Mouse (Mus musculus): Measurements from ENCODE around the gene Slc9b2. TPM values are rescaled to one million over a fixed set of nuclear protein-coding genes. Genes with fewer than 3 reads are reported as not detected.

The Slc9b2 gene
- polyA plus RNA-seq, 1 experiment: 0.29 TPM

- Histone ChIP-seq H3K4me2 (ENCODE audit: low read depth) (no peak overlapping the region), H3K4me3 (no peak overlapping the region), H3K36me3 (ENCODE audit: control insufficient read depth, insufficient read depth) (no peaks in the 10 kb centered on the region), H3ac (ENCODE audit: control insufficient read depth, insufficient read length) (no peak overlapping the region), H3K79me2 (ENCODE audit: control insufficient read depth, insufficient read depth) (no peaks in the 10 kb centered on the region), H3K27me3 (ENCODE audit: control insufficient read depth, insufficient read depth, insufficient read length) (no peaks in the 10 kb centered on the region)
- TF ChIP-seq MYOG (IDR thresholded peaks at IDR 0.05; ENCODE audit: control insufficient read depth in 1 of 3, insufficient read depth in 1 of 3, insufficient read length in 2 of 3, low read depth in 2 of 3): no peak
- TF ChIP-seq POLR2AphosphoS2 (IDR thresholded peaks at IDR 0.05; ENCODE audit: insufficient read length, low read depth): no peak
- TF ChIP-seq TCF12 (IDR thresholded peaks at IDR 0.05; ENCODE audit: insufficient read depth, poor library complexity, severe bottlenecking): no peak
- no peak for TF ChIP-seq SRF (IDR thresholded peaks at IDR 0.05; ENCODE audit: control insufficient read depth, insufficient read length, low read depth)
- TF ChIP-seq REST (IDR thresholded peaks at IDR 0.05; ENCODE audit: insufficient read depth, insufficient read length): no peak
- TF ChIP-seq MAX (IDR thresholded peaks at IDR 0.05; ENCODE audit: low read depth): no peak
- no peak for TF ChIP-seq USF1 (IDR thresholded peaks at IDR 0.05; ENCODE audit: low read depth)
Observed at GRCm38 (mm10) chr3:135327176-135327575, 19.7 kb downstream of the Slc9b2 start.

GRCm38 (mm10) chr3:135327601-135328000 lies 20.1 kb downstream of the Slc9b2 start:
- no peak overlapping the region for H3ac ChIP-seq (ENCODE audit: control insufficient read depth, insufficient read length)
- no peaks in the 10 kb centered on the region for H3K27me3 ChIP-seq (ENCODE audit: control insufficient read depth, insufficient read depth, insufficient read length)
- no peaks in the 10 kb centered on the region for H3K79me2 ChIP-seq (ENCODE audit: control insufficient read depth, insufficient read depth)
- H3K4me3 ChIP-seq: no peak overlapping the region
- no peaks in the 10 kb centered on the region for H3K36me3 ChIP-seq (ENCODE audit: control insufficient read depth, insufficient read depth)
- no peak overlapping the region for H3K4me2 ChIP-seq (ENCODE audit: low read depth)
- TF ChIP-seq TCF3 (IDR thresholded peaks at IDR 0.05; ENCODE audit: insufficient read length, low read depth) (no peak), MYOG (IDR thresholded peaks at IDR 0.05; ENCODE audit: control insufficient read depth in 1 of 3, insufficient read depth in 1 of 3, insufficient read length in 2 of 3, low read depth in 2 of 3) (no peak), SRF (IDR thresholded peaks at IDR 0.05; ENCODE audit: control insufficient read depth, insufficient read length, low read depth) (no peak), CEBPB (IDR thresholded peaks at IDR 0.05; ENCODE audit: insufficient read depth, poor library complexity, severe bottlenecking) (no peak), REST (IDR thresholded peaks at IDR 0.05; ENCODE audit: insufficient read depth, insufficient read length) (no peak), MYOD1 (IDR thresholded peaks at IDR 0.05; ENCODE audit: control insufficient read depth in 1 of 3, insufficient read length in 2 of 3, low read depth in 2 of 3) (no peak), MAX (IDR thresholded peaks at IDR 0.05; ENCODE audit: low read depth) (no peak), TCF12 (IDR thresholded peaks at IDR 0.05; ENCODE audit: insufficient read depth, poor library complexity, severe bottlenecking) (no peak), POLR2A (IDR thresholded peaks at IDR 0.05; ENCODE audit: insufficient read length, low read depth) (no peak), E2F4 (IDR thresholded peaks at IDR 0.05; ENCODE audit: insufficient read depth) (no peak), POLR2AphosphoS2 (IDR thresholded peaks at IDR 0.05; ENCODE audit: insufficient read length, low read depth) (no peak), USF1 (IDR thresholded peaks at IDR 0.05; ENCODE audit: low read depth) (no peak)

GRCm38 (mm10) chr3:135328560-135328959 lies 21.1 kb downstream of the Slc9b2 start:
- no peak overlapping the region for H3K4me3 ChIP-seq
- no peaks in the 10 kb centered on the region for H3K27me3 ChIP-seq (ENCODE audit: control insufficient read depth, insufficient read depth, insufficient read length)
- H3ac ChIP-seq (ENCODE audit: control insufficient read depth, insufficient read length): no peak overlapping the region
- no peak overlapping the region for H3K4me2 ChIP-seq (ENCODE audit: low read depth)
- TF ChIP-seq REST (IDR thresholded peaks at IDR 0.05; ENCODE audit: insufficient read depth, insufficient read length) (no peak), TCF3 (IDR thresholded peaks at IDR 0.05; ENCODE audit: insufficient read length, low read depth) (no peak), TCF12 (IDR thresholded peaks at IDR 0.05; ENCODE audit: insufficient read depth, poor library complexity, severe bottlenecking) (no peak), USF1 (IDR thresholded peaks at IDR 0.05; ENCODE audit: low read depth) (no peak), E2F4 (IDR thresholded peaks at IDR 0.05; ENCODE audit: insufficient read depth) (no peak), POLR2A (IDR thresholded peaks at IDR 0.05; ENCODE audit: insufficient read length, low read depth) (no peak)
- H3K36me3 ChIP-seq (ENCODE audit: control insufficient read depth, insufficient read depth): no peaks in the 10 kb centered on the region
- no peaks in the 10 kb centered on the region for H3K79me2 ChIP-seq (ENCODE audit: control insufficient read depth, insufficient read depth)

- TF ChIP-seq REST (IDR thresholded peaks at IDR 0.05; ENCODE audit: insufficient read depth, insufficient read length) (no peak), POLR2AphosphoS2 (IDR thresholded peaks at IDR 0.05; ENCODE audit: insufficient read length, low read depth) (no peak), MAX (IDR thresholded peaks at IDR 0.05; ENCODE audit: low read depth) (no peak), MYOG (IDR thresholded peaks at IDR 0.05; ENCODE audit: control insufficient read depth in 1 of 3, insufficient read depth in 1 of 3, insufficient read length in 2 of 3, low read depth in 2 of 3) (no peak), SRF (IDR thresholded peaks at IDR 0.05; ENCODE audit: control insufficient read depth, insufficient read length, low read depth) (no peak), POLR2A (IDR thresholded peaks at IDR 0.05; ENCODE audit: insufficient read length, low read depth) (no peak), E2F4 (IDR thresholded peaks at IDR 0.05; ENCODE audit: insufficient read depth) (no peak), TCF3 (IDR thresholded peaks at IDR 0.05; ENCODE audit: insufficient read length, low read depth) (no peak), USF1 (IDR thresholded peaks at IDR 0.05; ENCODE audit: low read depth) (no peak), CEBPB (IDR thresholded peaks at IDR 0.05; ENCODE audit: insufficient read depth, poor library complexity, severe bottlenecking) (no peak), TCF12 (IDR thresholded peaks at IDR 0.05; ENCODE audit: insufficient read depth, poor library complexity, severe bottlenecking) (no peak), MYOD1 (IDR thresholded peaks at IDR 0.05; ENCODE audit: control insufficient read depth in 1 of 3, insufficient read length in 2 of 3, low read depth in 2 of 3) (no peak)
- H3K27me3 ChIP-seq (ENCODE audit: control insufficient read depth, insufficient read depth, insufficient read length): no peaks in the 10 kb centered on the region
- H3K36me3 ChIP-seq (ENCODE audit: control insufficient read depth, insufficient read depth): no peaks in the 10 kb centered on the region
- H3K4me3 ChIP-seq: no peak overlapping the region
- no peaks in the 10 kb centered on the region for H3K79me2 ChIP-seq (ENCODE audit: control insufficient read depth, insufficient read depth)
- no peak overlapping the region for H3ac ChIP-seq (ENCODE audit: control insufficient read depth, insufficient read length)
- no peak overlapping the region for H3K4me2 ChIP-seq (ENCODE audit: low read depth)
Observed at GRCm38 (mm10) chr3:135332691-135333090, 25.2 kb downstream of the Slc9b2 start.

GRCm38 (mm10) chr3:135333763-135334162 lies 26.3 kb downstream of the Slc9b2 start:
- Histone ChIP-seq H3K36me3 (ENCODE audit: control insufficient read depth, insufficient read depth) (no peaks in the 10 kb centered on the region), H3K4me3 (no peak overlapping the region), H3ac (ENCODE audit: control insufficient read depth, insufficient read length) (no peak overlapping the region), H3K4me2 (ENCODE audit: low read depth) (no peak overlapping the region), H3K27me3 (ENCODE audit: control insufficient read depth, insufficient read depth, insufficient read length) (no peaks in the 10 kb centered on the region), H3K79me2 (ENCODE audit: control insufficient read depth, insufficient read depth) (no peaks in the 10 kb centered on the region)
- TF ChIP-seq TCF12 (IDR thresholded peaks at IDR 0.05; ENCODE audit: insufficient read depth, poor library complexity, severe bottlenecking) (no peak), TCF3 (IDR thresholded peaks at IDR 0.05; ENCODE audit: insufficient read length, low read depth) (no peak), SRF (IDR thresholded peaks at IDR 0.05; ENCODE audit: control insufficient read depth, insufficient read length, low read depth) (no peak), USF1 (IDR thresholded peaks at IDR 0.05; ENCODE audit: low read depth) (no peak), MYOD1 (IDR thresholded peaks at IDR 0.05; ENCODE audit: control insufficient read depth in 1 of 3, insufficient read length in 2 of 3, low read depth in 2 of 3) (no peak), POLR2A (IDR thresholded peaks at IDR 0.05; ENCODE audit: insufficient read length, low read depth) (no peak), E2F4 (IDR thresholded peaks at IDR 0.05; ENCODE audit: insufficient read depth) (no peak), POLR2AphosphoS2 (IDR thresholded peaks at IDR 0.05; ENCODE audit: insufficient read length, low read depth) (no peak), MAX (IDR thresholded peaks at IDR 0.05; ENCODE audit: low read depth) (no peak), CEBPB (IDR thresholded peaks at IDR 0.05; ENCODE audit: insufficient read depth, poor library complexity, severe bottlenecking) (no peak), REST (IDR thresholded peaks at IDR 0.05; ENCODE audit: insufficient read depth, insufficient read length) (no peak), MYOG (IDR thresholded peaks at IDR 0.05; ENCODE audit: control insufficient read depth in 1 of 3, insufficient read depth in 1 of 3, insufficient read length in 2 of 3, low read depth in 2 of 3) (no peak)
